In the genomic region with DNA sequence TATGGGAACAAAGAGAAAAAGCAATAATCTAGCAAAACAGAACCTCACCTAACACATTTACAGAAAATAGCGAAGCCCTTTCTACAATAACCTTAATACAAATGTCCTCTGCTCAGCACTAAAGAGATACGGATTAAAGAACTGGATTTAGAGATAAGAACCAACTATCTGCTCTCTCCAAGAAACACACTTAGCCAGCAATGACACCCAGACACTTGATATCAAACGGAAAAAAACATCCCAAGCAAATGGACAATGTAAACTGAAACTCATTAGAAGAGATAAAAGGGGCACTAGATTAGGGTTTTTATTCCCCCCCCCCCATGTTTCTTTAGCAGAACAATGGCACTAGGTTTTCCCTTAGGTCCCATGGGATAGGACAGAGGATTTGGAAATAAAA, we compare ENCODE assay signal across 28 mouse cellular contexts. TPM values are rescaled to one million over a fixed set of nuclear protein-coding genes. Genes with fewer than 3 reads are reported as not detected.
DNase-seq lines count a peak whose midpoint lies in the region; ATAC-seq and TF ChIP-seq lines count a peak whose summit lies in the region.
"Had no signal": no experiment of that assay in that cellular context is flagged by ENCODE, and none has a peak within 500 bp of the region (broad histone marks: within the 10 kb centered on the region; RNA-seq: fewer than 3 reads in every experiment).

No protein-coding gene starts in this region.

- H3K9ac ChIP-seq in MEL (ENCODE audit: control insufficient read depth, low read depth, low read length, poor library complexity, severe bottlenecking): peak overlapping the region; percentile 13
- H3K9ac ChIP-seq in liver, embryonic 13.5 days: 0 out of 2 replicates have a peak overlapping the region, but pooled peaks have one; percentile 22
- H3K9ac ChIP-seq: forebrain, embryonic 13.5 days; heart, embryonic 12.5 days; hindbrain, embryonic 12.5 days; intestine, embryonic 15.5 days; lung, embryonic 15.5 days; midbrain, embryonic 13.5 days had no signal

- H3K4me3 ChIP-seq in G1E (ENCODE audit: low read depth, low read length): no peak overlapping the region; the same call in 1 of the 2 replicates
- H3K4me3 ChIP-seq in MEL (ENCODE audit: control insufficient read depth in 1 of 2, insufficient read depth in 1 of 2, low read depth in 2 of 2, low read length in 2 of 2): peak overlapping the region; percentile 26 to 38; a peak in 3 of 4 replicates
- H3K4me3 ChIP-seq in liver, embryonic 13.5 days (replicated peaks): no peak overlapping the region
- no peak overlapping the region for H3K4me3 ChIP-seq in thymus, adult 2 months (ENCODE audit: control insufficient read depth, insufficient read depth, low read length)
- H3K4me3 ChIP-seq: forebrain, embryonic 13.5 days; heart, embryonic 12.5 days; hindbrain, embryonic 12.5 days; intestine, embryonic 15.5 days; lung, embryonic 15.5 days; megakaryocyte, embryonic 14.5 days; midbrain, embryonic 13.5 days had no signal

- peak overlapping the region; percentile 72 for H3K27ac ChIP-seq in MEL (ENCODE audit: control insufficient read depth, low read depth, low read length)
- H3K27ac ChIP-seq in liver, embryonic 13.5 days: peak overlapping the region; percentile 67
- no peak overlapping the region for H3K27ac ChIP-seq in thymus, adult 2 months (ENCODE audit: control insufficient read depth, insufficient read depth, low read length)
- H3K27ac ChIP-seq: forebrain, embryonic 13.5 days; hindbrain, embryonic 12.5 days; hindbrain, postnatal 0 days; intestine, embryonic 15.5 days; kidney, postnatal 0 days; lung, embryonic 15.5 days; midbrain, embryonic 13.5 days had no signal

- TF ChIP-seq RAD21 in MEL (IDR thresholded peaks at IDR 0.05; ENCODE audit: low read depth, low read length): no peak

- H3K79me2 ChIP-seq in MEL (ENCODE audit: control insufficient read depth, insufficient read depth, low read length, poor library complexity): no peaks in the 10 kb centered on the region

- peak; percentile 26; the same call in 1 of the 2 replicates for ATAC-seq in G1E (ENCODE audit: extremely low read depth, insufficient number of reproducible peaks, low FRiP score, poor library complexity, severe bottlenecking)
- ATAC-seq in liver, embryonic 13.5 days (ENCODE audit: low read depth): peak; percentile 72
- peak; percentile 70 for ATAC-seq in megakaryocyte progenitor cell, adult 5-6 weeks (replicated peaks; ENCODE audit: poor library complexity)
- ATAC-seq: forebrain, embryonic 13.5 days; hindbrain, postnatal 0 days; intestine, embryonic 15.5 days; midbrain, embryonic 13.5 days had no signal

- peak overlapping the region; percentile 45 for H3K4me2 ChIP-seq in liver, embryonic 13.5 days
- H3K4me2 ChIP-seq: forebrain, embryonic 13.5 days; heart, embryonic 12.5 days; hindbrain, embryonic 12.5 days; intestine, embryonic 15.5 days; lung, embryonic 15.5 days; midbrain, embryonic 13.5 days had no signal

- no peak for DNase-seq in G1E (ENCODE audit: low spot score)
- peak; percentile 67 for DNase-seq in MEL (ENCODE audit: low read depth, low spot score)
- DNase-seq in liver, embryonic 13.5 days: no peak
- DNase-seq in thymus, adult 2 months: no peak
- no peak for DNase-seq in embryo, embryonic 10.5 days (ENCODE audit: low spot score)
- DNase-seq: adrenal gland, adult 8-10 months; B cell, adult 2 months; cerebellum, adult 11 months; cerebellum, postnatal 10 days; gastrocnemius, postnatal 25 days; heart, adult 18-20 months; heart, postnatal 10 days; kidney, adult 2 months; kidney, postnatal 4 days; left cerebral cortex, postnatal 4 days; lung, postnatal 36 days; retina, postnatal 1 day; right cerebral cortex, postnatal 14 days had no signal

- 18% methylated on average over 3 of the region's 3 CpGs for WGBS in liver, embryonic 13.5 days (ENCODE audit: insufficient replicate concordance)
- 93% methylated on average over 3 of the region's 3 CpGs for WGBS in thymus, adult 2 months

- peaks cover 53% of the 10 kb centered on the region for H3K4me1 ChIP-seq in G1E (ENCODE audit: insufficient read depth, low read depth, low read length)
- peaks cover 29 to 45% of the 10 kb centered on the region in 2 experiments for H3K4me1 ChIP-seq in MEL (ENCODE audit: control insufficient read depth in 1 of 2, insufficient read depth in 2 of 2, low read length in 2 of 2)
- H3K4me1 ChIP-seq in liver, embryonic 13.5 days (replicated peaks): peaks cover 50% of the 10 kb centered on the region
- no peaks in the 10 kb centered on the region for H3K4me1 ChIP-seq in thymus, adult 2 months (replicated peaks; ENCODE audit: control insufficient read depth, insufficient read depth, low read length)
- H3K4me1 ChIP-seq: forebrain, embryonic 13.5 days; hindbrain, embryonic 12.5 days; midbrain, embryonic 13.5 days had no signal

- H3K27me3 ChIP-seq in G1E (ENCODE audit: insufficient read depth, low read length) (no peaks in the 10 kb centered on the region), MEL (ENCODE audit: control insufficient read depth in 1 of 2, insufficient read depth in 2 of 2, low read length in 2 of 2) (no peaks in the 10 kb centered on the region)
- no peaks in the 10 kb centered on the region for H3K27me3 ChIP-seq in liver, embryonic 13.5 days
- no peaks in the 10 kb centered on the region for H3K27me3 ChIP-seq in thymus, adult 2 months (ENCODE audit: control insufficient read depth, insufficient read depth, low read length)
- H3K27me3 ChIP-seq: forebrain, embryonic 13.5 days; heart, embryonic 12.5 days; hindbrain, embryonic 12.5 days; intestine, embryonic 15.5 days; lung, embryonic 15.5 days; megakaryocyte, embryonic 14.5 days; midbrain, embryonic 13.5 days had no signal

- TF ChIP-seq POLR2A in MEL (IDR thresholded peaks at IDR 0.05; ENCODE audit: control insufficient read depth in 1 of 2, insufficient read depth in 1 of 2, low read depth in 1 of 2, low read length in 2 of 2, poor library complexity in 1 of 2): no peak
- no peak for TF ChIP-seq POLR2A in thymus, adult 2 months (IDR thresholded peaks at IDR 0.05; ENCODE audit: control insufficient read depth, extremely low read depth, insufficient read depth, low read length, poor library complexity)

- H3K9me3 ChIP-seq in G1E (replicated peaks) (no peaks in the 10 kb centered on the region), MEL (replicated peaks; ENCODE audit: insufficient read depth, low read length) (no peaks in the 10 kb centered on the region)
- no peaks in the 10 kb centered on the region for H3K9me3 ChIP-seq in liver, embryonic 13.5 days (replicated peaks)
- H3K9me3 ChIP-seq: forebrain, embryonic 13.5 days; heart, embryonic 12.5 days; hindbrain, embryonic 12.5 days; intestine, embryonic 15.5 days; lung, embryonic 15.5 days; midbrain, embryonic 13.5 days had no signal

- H3K36me3 ChIP-seq in G1E (replicated peaks) (no peaks in the 10 kb centered on the region), MEL (ENCODE audit: control insufficient read depth in 1 of 2, insufficient read depth in 2 of 2, low read length in 2 of 2) (peaks cover 0 to 35% of the 10 kb centered on the region in 2 experiments; a peak in 2 of 4 replicates)
- no peaks in the 10 kb centered on the region for H3K36me3 ChIP-seq in liver, embryonic 13.5 days
- H3K36me3 ChIP-seq in thymus, adult 2 months (ENCODE audit: control insufficient read depth, insufficient read depth, low read length): no peaks in the 10 kb centered on the region
- H3K36me3 ChIP-seq: heart, embryonic 12.5 days; hindbrain, embryonic 12.5 days; intestine, embryonic 15.5 days; lung, embryonic 15.5 days; midbrain, embryonic 13.5 days had no signal

- peak; percentile 93 to 94 for TF ChIP-seq EP300 in MEL (IDR thresholded peaks at IDR 0.05; ENCODE audit: low read depth in 1 of 2, low read length in 2 of 2)

- TF ChIP-seq CTCF in G1E (IDR thresholded peaks at IDR 0.05; ENCODE audit: low read depth, low read length) (no peak), MEL (IDR thresholded peaks at IDR 0.05 in 2 of 3, conservative IDR thresholded peaks at IDR 0.05 in 1 of 3; ENCODE audit: control insufficient read depth in 1 of 3, insufficient read depth in 1 of 3, low read depth in 2 of 3, low read length in 3 of 3, poor library complexity in 1 of 3, severe bottlenecking in 1 of 3) (no peak)
- no peak for TF ChIP-seq CTCF in thymus, adult 2 months (IDR thresholded peaks at IDR 0.05; ENCODE audit: borderline replicate concordance, control insufficient read depth, extremely low read depth, insufficient read depth, low read length, poor library complexity)

TF ChIP-seq in MEL, 35 proteins besides CTCF, POLR2A, EP300 and RAD21 (continues in another document):
- peak; percentile 79; the same call in 1 of the 2 replicates for TF ChIP-seq ETS1 (IDR thresholded peaks at IDR 0.05; ENCODE audit: low read depth, low read length)
- no peak for TF ChIP-seq NRF1 (IDR thresholded peaks at IDR 0.05; ENCODE audit: insufficient read depth, low read depth, low read length, poor library complexity, severe bottlenecking)
- no peak for TF ChIP-seq SMC3 (IDR thresholded peaks at IDR 0.05; ENCODE audit: low read depth, low read length)
- TF ChIP-seq USF1 (IDR thresholded peaks at IDR 0.05; ENCODE audit: low read depth, low read length): no peak
- TF ChIP-seq CHD2 (IDR thresholded peaks at IDR 0.05; ENCODE audit: low read length): no peak
- TF ChIP-seq UBTF (IDR thresholded peaks at IDR 0.05; ENCODE audit: borderline replicate concordance, insufficient read depth, low read depth, low read length): no peak
- TF ChIP-seq TCF12 (IDR thresholded peaks at IDR 0.05; ENCODE audit: low read depth, low read length): peak; percentile 95

RNA-seq across cellular contexts. Expression of a gene that starts 28.6 kb away (rescaled TPM):
- total RNA-seq in G1E (2014; fragmentation: Nextera tagmentation): 11.8 and 13.7 TPM in 2 replicates
- total RNA-seq in G1E (2017): 23.2 and 25.9 TPM in 2 replicates
- 59.5 and 72.7 TPM in 2 replicates for polyA plus RNA-seq in G1E (2012)
- total RNA-seq in MEL (2012; rRNA removed): 43.8 and 46.8 TPM in 2 replicates
- polyA plus RNA-seq in MEL (2012; ENCODE audit: insufficient read depth in 1 of 2, insufficient read length in 2 of 2, low read depth in 1 of 2, low replicate concordance in 2 of 2, missing spikeins in 1 of 2): 10 to 100 TPM in 1 of 2 experiments, not detected in 1; 48.4 TPM
- polyA plus RNA-seq in liver, embryonic 13.5 days (2015; fragmentation: Nextera tagmentation; extraction: Ambion mirVana): 26.2 and 26.8 TPM in 2 replicates
- total RNA-seq in megakaryocyte progenitor cell, adult 5-6 weeks (2015): 19.1 and 19.8 TPM in 2 replicates
- 18.1 and 26.1 TPM in 2 replicates for total RNA-seq in megakaryocyte progenitor cell, adult 5-6 weeks (2017)
- polyA plus RNA-seq in thymus, adult 2 months (2012; rRNA removed): 21.0 and 23.6 TPM in 2 replicates

RNA-seq across cellular contexts. Expression of a gene that starts 45.3 kb away (rescaled TPM):
- total RNA-seq in G1E (2014; fragmentation: Nextera tagmentation) (not detected in 2 replicates), G1E (2017) (0.22 TPM in 1 of 2 replicates, not detected in the other), MEL (2012; rRNA removed) (not detected in 2 replicates)
- polyA plus RNA-seq in G1E (2012) (not detected in 2 replicates), MEL (2012; ENCODE audit: insufficient read depth in 1 of 2, insufficient read length in 2 of 2, low read depth in 1 of 2, low replicate concordance in 2 of 2, missing spikeins in 1 of 2) (under 1 TPM in 1 of 2 experiments, not detected in 1; 0.06 TPM)
- polyA plus RNA-seq in liver, embryonic 13.5 days (2015; fragmentation: Nextera tagmentation; extraction: Ambion mirVana): 1.0 and 1.2 TPM in 2 replicates
- total RNA-seq in megakaryocyte progenitor cell, adult 5-6 weeks (2015): 0.72 and 1.4 TPM in 2 replicates
- 0.10 TPM in 1 of 2 replicates, not detected in the other for total RNA-seq in megakaryocyte progenitor cell, adult 5-6 weeks (2017)
- polyA plus RNA-seq in thymus, adult 2 months (2012; rRNA removed): 2.7 and 4.8 TPM in 2 replicates

Comparison
In these comparisons a context has a peak if more than half of its experiments do, and no peak if none do; other contexts are left out.
1. H3K4me3 ChIP-seq: peak in MEL (2 of 2); none in G1E (single experiment), liver, embryonic 13.5 days (single experiment) and thymus, adult 2 months (single experiment).
2. Peak in every context shown above with its lines, with median percentiles within 50 percentile points of each other: ATAC-seq.